Mouse (Mus musculus) lung, embryonic 14.5 days (tissue): Measurements from ENCODE around the gene Gm49510. TPM values are rescaled to one million over a fixed set of nuclear protein-coding genes. Genes with fewer than 3 reads are reported as not detected.
A peak's percentile ranks its signal among the peaks of the same experiment; 100 is the strongest.

Experiments used
- ATAC-seq: fragments of 200-750 bp; cut with Nextera tagmentation; 2 replicates; pipeline ENCODE4 v1.8.0; 2017; ENCODE audit warnings: mild to moderate bottlenecking, moderate TSS enrichment, moderate library complexity; ENCODE audit not compliant: insufficient read depth
- DNase-seq: peaks from one replicate; pipeline ENCODE4 v3.0.0-alpha.2; 2015
- H3K27ac ChIP-seq: fragments of 300-500 bp; sonication (generic); 2 replicates; pipeline ENCODE4 v1.5.1; 2014; ENCODE audit warnings: low read depth, mild to moderate bottlenecking, moderate library complexity
- H3K27me3 ChIP-seq: fragments of 300-500 bp; sonication (generic); 2 replicates; pipeline ENCODE4 v1.6.1; 2014; ENCODE audit warnings: low read length, control low read depth; ENCODE audit not compliant: insufficient read depth
- H3K36me3 ChIP-seq: fragments of 300-500 bp; sonication (generic); 2 replicates; pipeline ENCODE4 v1.6.1; 2014; ENCODE audit warnings: control low read depth; ENCODE audit not compliant: insufficient read depth
- H3K4me1 ChIP-seq: fragments of 300-500 bp; sonication (generic); 2 replicates; pipeline ENCODE4 v1.6.1; 2014; ENCODE audit warnings: antibody characterized with exemption, control low read depth; ENCODE audit not compliant: insufficient read depth
- H3K4me2 ChIP-seq: fragments of 300-500 bp; sonication (generic); 2 replicates; pipeline ENCODE4 v1.6.1; 2014; ENCODE audit warnings: mild to moderate bottlenecking
- H3K4me3 ChIP-seq: fragments of 300-500 bp; sonication (generic); 2 replicates; pipeline ENCODE4 v1.5.1; 2014; ENCODE audit warnings: low read depth, low read length
- H3K9ac ChIP-seq: fragments of 300-500 bp; sonication (generic); 2 replicates; pipeline ENCODE4 v1.6.1; 2014
- H3K9me3 ChIP-seq: fragments of 300-500 bp; sonication (generic); 2 replicates; pipeline ENCODE4 v1.6.1; 2016; ENCODE audit warnings: low read depth, low read length, control low read depth
- CTCF ChIP-seq: IDR thresholded peaks from 2 replicates; pipeline ENCODE4 v1.5.1; 2016; ENCODE audit warnings: antibody characterized with exemption, low read depth
- WGBS: fragments of 180-500 bp; shearing (Covaris S2); extraction: QIAGEN DNeasy Blood & Tissue Kit; methylation state at CpG from one replicate; pipeline ENCODE4 v1.1.7; 2014; 5-methylcytosine and 5-hydroxymethylcytosine counted together
- polyA plus RNA-seq: library from polyadenylated mRNA; unstranded; fragments of >200 nt; fragmentation: Nextera tagmentation; extraction: Ambion mirVana; gene quantifications from 2 replicates; pipeline ENCODE4 v1.2.1, GENCODE M21; 2014

Gene Gm49510
- polyA plus RNA-seq, 1 experiment from 2014 or later = 0.70 TPM

- ATAC-seq = no peak
- no peak overlapping the region; the same call in 1 of the 2 replicates for H3K27ac ChIP-seq
- no peak overlapping the region for H3K9ac ChIP-seq
- no peak for TF ChIP-seq CTCF
- H3K36me3 ChIP-seq = peaks cover 46% of the 10 kb centered on the region
- DNase-seq = no peak
- H3K4me3 ChIP-seq = no peak overlapping the region
- 76% methylated on average over 2 of the region's 2 CpGs for WGBS
- no peak overlapping the region for H3K4me2 ChIP-seq
- H3K4me1 ChIP-seq = peaks cover 13% of the 10 kb centered on the region; the same call in 1 of the 2 replicates
- H3K9me3 ChIP-seq = no peaks in the 10 kb centered on the region
- no peaks in the 10 kb centered on the region for H3K27me3 ChIP-seq
Observed at GRCm38 (mm10) chr15:78895741-78896140, 3.7 kb upstream of the Gm49510 start.

DNA sequence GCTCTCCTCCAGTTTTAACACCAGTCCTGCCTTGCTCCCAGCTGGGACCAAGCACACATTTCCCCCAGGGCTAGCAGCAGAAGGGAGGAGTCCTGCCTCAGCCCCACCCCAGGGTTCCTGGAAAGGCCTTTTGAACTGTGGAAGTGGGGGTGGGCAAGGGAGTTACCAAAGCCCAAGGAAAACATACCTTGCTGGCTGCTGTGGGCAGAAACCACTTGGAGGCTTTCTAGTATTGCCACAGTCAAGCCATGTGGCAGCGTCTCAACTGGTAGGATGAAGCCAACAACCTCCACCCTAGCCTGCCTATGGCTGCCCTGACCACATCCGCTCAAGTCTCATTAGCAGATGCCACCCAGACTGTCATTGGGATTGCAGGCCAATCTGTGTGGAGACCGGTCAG, 3.3 kb upstream of the Gm49510 start:
- Histone ChIP-seq H3K9me3 (no peaks in the 10 kb centered on the region), H3K36me3 (peaks cover 42% of the 10 kb centered on the region), H3K9ac (no peak overlapping the region), H3K4me3 (no peak overlapping the region), H3K27ac (no peak overlapping the region; the same call in 1 of the 2 replicates), H3K27me3 (no peaks in the 10 kb centered on the region), H3K4me2 (no peak overlapping the region), H3K4me1 (peaks cover 13% of the 10 kb centered on the region; the same call in 1 of the 2 replicates)
- DNase-seq = no peak
- no peak for ATAC-seq
- TF ChIP-seq CTCF = no peak
- WGBS = 69% methylated on average over 3 of the region's 3 CpGs

- H3K4me1 ChIP-seq = peaks cover 17% of the 10 kb centered on the region; the same call in 1 of the 2 replicates
- DNase-seq (no peak), ATAC-seq (no peak)
- H3K27ac ChIP-seq = no peak overlapping the region
- no peaks in the 10 kb centered on the region for H3K27me3 ChIP-seq
- no peak overlapping the region for H3K9ac ChIP-seq
- TF ChIP-seq CTCF = no peak
- H3K36me3 ChIP-seq = peaks cover 30% of the 10 kb centered on the region
- WGBS = 94% methylated on average over 4 of the region's 4 CpGs
- no peak overlapping the region for H3K4me3 ChIP-seq
- no peaks in the 10 kb centered on the region for H3K9me3 ChIP-seq
- H3K4me2 ChIP-seq = no peak overlapping the region
Observed at GRCm38 (mm10) chr15:78897488-78897887, 2.0 kb upstream of the Gm49510 start.

- no peaks in the 10 kb centered on the region for H3K9me3 ChIP-seq
- peak overlapping the region; percentile 27; the same call in 1 of the 2 replicates for H3K9ac ChIP-seq
- ATAC-seq (no peak), DNase-seq (peak; percentile 49)
- no peak for TF ChIP-seq CTCF
- peaks cover 28% of the 10 kb centered on the region for H3K36me3 ChIP-seq
- peaks cover 17% of the 10 kb centered on the region; the same call in 1 of the 2 replicates for H3K4me1 ChIP-seq
- WGBS = 49% methylated on average over 6 of the region's 6 CpGs
- H3K27me3 ChIP-seq = no peaks in the 10 kb centered on the region
- H3K4me2 ChIP-seq = peak overlapping the region; percentile 89
- peak overlapping the region; percentile 72; the same call in 1 of the 2 replicates for H3K4me3 ChIP-seq
- peak overlapping the region; percentile 72; the same call in 1 of the 2 replicates for H3K27ac ChIP-seq
Observed at GRCm38 (mm10) chr15:78898507-78899001, 913 bp upstream of the Gm49510 start.

GRCm38 (mm10) chr15:78899740-78900584, 495 bp downstream of the Gm49510 start, which contains the start of gene Sh3bp1:
Gene Sh3bp1 (plus strand): TSS chr15:78899768.
- TF ChIP-seq CTCF = no peak
- WGBS = 1% methylated on average over 46 of the region's 47 CpGs
- ATAC-seq (peak; percentile 63), DNase-seq (peak; percentile 84)
- Histone ChIP-seq H3K4me1 (0 out of 2 replicates have a peak, but pooled peaks cover 13% of the 10 kb centered on the region), H3K9ac (peak within 1 kb of the TSS; percentile 74), H3K4me2 (peak within 1 kb of the TSS; percentile 89), H3K9me3 (no peaks in the 10 kb centered on the region), H3K4me3 (peak within 1 kb of the TSS; percentile 72), H3K36me3 (peaks cover 28% of the 10 kb centered on the region), H3K27me3 (no peaks in the 10 kb centered on the region), H3K27ac (peak within 1 kb of the TSS; percentile 72)

DNA sequence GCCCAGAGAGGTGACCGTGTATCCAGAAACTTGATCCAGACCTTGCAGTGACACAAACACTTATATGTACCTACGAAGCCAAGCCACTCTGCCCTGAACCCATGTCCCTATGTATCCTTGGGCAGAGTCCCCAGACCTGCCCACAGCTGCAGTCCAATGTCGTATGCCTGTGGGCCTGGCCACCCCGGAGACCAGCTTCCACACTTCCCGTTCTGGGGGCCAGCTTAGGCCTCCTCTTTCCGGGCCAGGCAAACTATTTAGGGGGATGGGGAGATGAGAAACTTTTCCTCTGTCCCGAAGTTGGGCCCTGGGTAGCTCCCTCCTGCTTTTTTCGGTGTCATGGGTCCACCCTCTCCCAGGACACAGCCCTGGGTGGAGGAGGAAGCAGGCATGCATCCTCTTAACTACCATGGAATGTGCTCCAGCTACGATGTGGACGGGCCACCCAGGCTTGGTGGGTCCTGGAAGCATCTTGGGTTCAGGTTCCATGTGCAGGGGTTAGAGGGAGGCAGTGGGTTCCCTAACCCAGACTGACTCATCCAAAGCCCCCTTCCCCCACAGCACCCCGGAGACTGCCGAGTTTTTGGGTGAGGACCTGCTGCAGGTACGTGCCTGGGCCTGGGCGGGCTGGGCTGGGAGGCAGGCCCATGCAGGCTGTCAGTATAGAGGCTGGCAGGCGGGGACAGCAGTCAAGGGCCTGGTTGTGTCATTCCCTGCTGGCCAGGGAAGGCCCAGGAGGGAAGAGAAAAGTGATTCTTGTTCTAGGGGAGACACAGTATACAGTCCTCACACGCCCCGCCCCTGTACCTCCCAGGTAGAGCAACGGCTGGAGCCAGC, 1.3 kb downstream of the Gm49510 start:
- WGBS = 15% methylated on average over 18 of the region's 18 CpGs
- Histone ChIP-seq H3K4me3 (peak overlapping the region; percentile 72), H3K27me3 (no peaks in the 10 kb centered on the region), H3K9me3 (no peaks in the 10 kb centered on the region), H3K27ac (peak overlapping the region; percentile 51), H3K9ac (peak overlapping the region; percentile 74), H3K4me2 (peak overlapping the region; percentile 89), H3K36me3 (peaks cover 32% of the 10 kb centered on the region), H3K4me1 (0 out of 2 replicates have a peak, but pooled peaks cover 13% of the 10 kb centered on the region)
- no peak for TF ChIP-seq CTCF
- DNase-seq (peak; percentile 37), ATAC-seq (0 out of 2 replicates have a peak, but pooled peaks have one; percentile 18)
